Mouse (Mus musculus) intestine, embryonic 16.5 days (tissue): ENCODE data around the gene Cass4. TPM values are rescaled to one million over a fixed set of nuclear protein-coding genes. Genes with fewer than 3 reads are reported as not detected.

ENCODE experiments used
- ATAC-seq: fragments of 200-750 bp; cut with Nextera tagmentation; 2 replicates; pipeline ENCODE4 v1.8.0; 2017; ENCODE audit warnings: moderate TSS enrichment, moderate library complexity
- H3K27ac ChIP-seq: fragments of 300-500 bp; sonication (generic); 2 replicates; pipeline ENCODE4 v1.5.1; 2014; ENCODE audit warnings: mild to moderate bottlenecking, low read length
- H3K27me3 ChIP-seq: fragments of 300-500 bp; sonication (generic); replicated peaks from 2 replicates; pipeline ENCODE4 v1.6.1; 2014; ENCODE audit warnings: low read length, control low read depth, mixed read lengths; ENCODE audit not compliant: control insufficient read depth, insufficient read depth
- H3K36me3 ChIP-seq: fragments of 300-500 bp; sonication (generic); 2 replicates; pipeline ENCODE4 v1.6.1; 2014; ENCODE audit warnings: low read length, control low read depth; ENCODE audit not compliant: control insufficient read depth, insufficient read depth
- H3K4me1 ChIP-seq: fragments of 300-500 bp; sonication (generic); 2 replicates; pipeline ENCODE4 v1.6.1; 2014; ENCODE audit warnings: low read length, control low read depth, mixed read lengths; ENCODE audit not compliant: control insufficient read depth, insufficient read depth
- H3K4me2 ChIP-seq: fragments of 300-500 bp; sonication (generic); 2 replicates; pipeline ENCODE4 v1.6.1; 2014; ENCODE audit warnings: low read depth, low read length, control low read depth
- H3K4me3 ChIP-seq: fragments of 300-500 bp; sonication (generic); 2 replicates; pipeline ENCODE4 v1.5.1; 2014; ENCODE audit warnings: mild to moderate bottlenecking, low read length
- H3K9ac ChIP-seq: fragments of 300-500 bp; sonication (generic); 2 replicates; pipeline ENCODE4 v1.6.1; 2014; ENCODE audit warnings: low read depth, low read length
- H3K9me3 ChIP-seq: fragments of 300-500 bp; sonication (generic); 2 replicates; pipeline ENCODE4 v1.6.1; 2016; ENCODE audit warnings: low read length, control low read depth; ENCODE audit not compliant: control insufficient read depth
- WGBS: fragments of 180-500 bp; shearing (Covaris S2); extraction: QIAGEN DNeasy Blood & Tissue Kit; methylation state at CpG from one replicate; pipeline ENCODE4 v1.1.7; 2014; 5-methylcytosine and 5-hydroxymethylcytosine counted together
- polyA plus RNA-seq: library from polyadenylated mRNA; unstranded; fragments of >200 nt; fragmentation: Nextera tagmentation; extraction: Ambion mirVana; gene quantifications from 2 replicates; pipeline ENCODE4 v1.2.1, GENCODE M21; 2015

Cass4 gene
- polyA plus RNA-seq, 1 experiment from 2014 or later: 0.17 TPM

DNA sequence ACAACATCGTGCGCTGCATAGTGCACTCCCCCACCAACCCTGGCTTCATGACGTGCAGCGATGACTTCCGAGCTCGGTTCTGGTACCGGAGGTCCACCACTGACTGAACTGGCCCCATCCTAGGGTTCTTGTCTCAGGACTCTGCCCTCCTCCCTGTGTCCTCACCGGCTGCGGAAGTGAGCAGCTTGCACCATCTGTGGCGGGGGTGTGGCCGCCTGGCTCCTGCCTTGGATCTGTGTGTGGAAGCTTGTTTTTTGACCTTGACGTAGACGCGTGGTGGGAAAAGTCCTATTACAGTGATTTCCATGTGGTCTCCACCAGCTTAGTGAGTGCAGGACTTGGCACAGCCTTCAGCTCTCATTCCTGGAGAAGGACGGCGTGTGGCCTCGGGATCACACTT lies 13.1 kb upstream of the Cass4 start:
- Histone ChIP-seq H3K27ac (no peak overlapping the region), H3K4me3 (no peak overlapping the region), H3K4me2 (no peak overlapping the region), H3K27me3 (no peaks in the 10 kb centered on the region), H3K9me3 (no peaks in the 10 kb centered on the region), H3K36me3 (peaks cover 39% of the 10 kb centered on the region), H3K9ac (no peak overlapping the region), H3K4me1 (no peaks in the 10 kb centered on the region)
- ATAC-seq: no peak
- WGBS: 91% methylated on average over 17 of the region's 17 CpGs

DNA sequence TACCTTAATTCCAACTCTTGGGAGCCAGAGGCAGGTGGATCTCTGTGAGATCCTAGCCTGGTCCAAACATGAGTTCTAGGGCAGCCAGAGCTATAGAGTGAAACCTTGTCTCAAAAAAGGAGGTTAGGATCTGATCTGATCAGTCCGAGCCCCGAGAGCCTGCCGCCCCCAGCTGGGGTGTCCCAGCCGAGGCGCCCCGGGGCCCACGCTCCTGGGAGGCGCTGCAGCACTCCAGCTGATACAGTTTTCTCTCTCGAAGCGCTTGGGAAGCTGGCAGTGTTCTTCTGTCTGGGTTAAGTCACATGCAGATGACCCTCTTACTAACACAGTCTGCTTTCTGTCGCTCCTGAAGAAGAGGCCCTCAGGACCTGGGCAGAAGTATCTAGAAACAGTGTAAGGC lies 12.3 kb upstream of the Cass4 start:
- 90% methylated on average over 11 of the region's 11 CpGs for WGBS
- no peaks in the 10 kb centered on the region for H3K27me3 ChIP-seq
- no peak overlapping the region for H3K9ac ChIP-seq
- ATAC-seq: no peak
- peaks cover 35% of the 10 kb centered on the region for H3K36me3 ChIP-seq
- H3K4me2 ChIP-seq: no peak overlapping the region
- no peak overlapping the region for H3K27ac ChIP-seq
- H3K4me3 ChIP-seq: no peak overlapping the region
- no peaks in the 10 kb centered on the region for H3K4me1 ChIP-seq
- H3K9me3 ChIP-seq: no peaks in the 10 kb centered on the region

DNA sequence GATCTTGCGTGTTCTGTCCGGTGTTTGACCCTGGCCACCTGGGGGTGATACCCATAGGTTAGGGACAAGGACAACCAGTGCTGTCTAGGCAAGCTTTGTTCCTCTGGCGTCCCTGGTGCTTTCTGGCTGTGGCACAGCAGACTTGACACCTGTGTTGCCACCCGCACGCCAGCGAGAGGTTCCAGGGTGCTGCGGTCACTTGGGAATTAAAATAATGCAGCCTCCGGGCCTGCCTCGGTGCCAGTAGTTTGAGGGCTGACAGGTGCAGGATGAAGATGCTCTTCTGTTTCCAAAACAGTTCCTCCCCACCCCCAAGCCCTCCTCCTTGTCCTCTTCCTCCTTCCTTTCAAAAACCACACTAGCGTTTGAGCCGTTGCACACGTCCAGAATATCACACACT lies 11.7 kb upstream of the Cass4 start:
- peaks cover 35% of the 10 kb centered on the region for H3K36me3 ChIP-seq
- no peaks in the 10 kb centered on the region for H3K4me1 ChIP-seq
- no peak for ATAC-seq
- no peak overlapping the region for H3K9ac ChIP-seq
- no peak overlapping the region for H3K4me3 ChIP-seq
- H3K27ac ChIP-seq: no peak overlapping the region
- no peaks in the 10 kb centered on the region for H3K27me3 ChIP-seq
- 92% methylated on average over 12 of the region's 12 CpGs for WGBS
- no peaks in the 10 kb centered on the region for H3K9me3 ChIP-seq
- no peak overlapping the region for H3K4me2 ChIP-seq

DNA sequence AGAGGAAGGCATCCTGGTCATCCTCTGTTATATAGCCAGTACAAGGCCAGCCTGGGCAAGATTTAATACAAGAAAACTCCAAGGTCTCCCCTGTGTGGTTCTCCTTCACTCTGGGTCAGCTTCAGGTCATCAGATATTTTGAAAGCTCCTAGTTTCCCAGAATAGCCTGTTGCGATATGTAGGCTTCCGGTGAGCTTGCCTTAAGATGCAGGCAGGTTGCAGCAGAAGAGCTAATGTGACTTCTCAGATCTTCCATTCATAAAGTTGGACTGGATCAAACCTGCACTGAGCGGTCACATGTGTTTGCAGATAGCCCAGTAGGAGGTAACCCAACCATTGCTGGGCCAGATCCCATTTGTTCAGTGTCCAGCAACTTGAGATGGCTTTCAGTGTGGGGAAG lies 8.9 kb upstream of the Cass4 start:
- ATAC-seq: no peak
- H3K27ac ChIP-seq: no peak overlapping the region
- 94% methylated on average over 3 of the region's 3 CpGs for WGBS

DNA sequence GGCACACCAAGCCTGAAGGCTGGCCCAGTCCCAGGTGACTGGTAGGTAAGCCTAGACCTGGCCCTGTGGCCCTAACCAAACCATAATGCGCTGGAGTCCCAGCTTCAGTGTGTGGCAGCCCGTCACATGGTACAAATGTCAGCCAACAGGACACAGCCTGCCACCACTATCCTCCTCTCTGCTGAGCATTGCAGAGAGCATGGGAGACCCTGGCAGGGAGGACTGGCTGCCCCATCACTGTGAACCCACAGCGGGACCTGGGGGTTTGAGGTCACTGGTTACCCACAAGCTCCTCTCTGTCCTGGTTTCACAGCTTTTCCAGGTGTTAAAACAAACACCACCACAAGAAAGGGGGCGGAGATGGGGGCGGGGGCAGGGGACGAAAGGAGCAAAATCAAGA lies 3.3 kb upstream of the Cass4 start:
- H3K27me3 ChIP-seq: no peaks in the 10 kb centered on the region
- H3K36me3 ChIP-seq: no peaks in the 10 kb centered on the region
- no peaks in the 10 kb centered on the region for H3K9me3 ChIP-seq
- no peak for ATAC-seq
- H3K4me2 ChIP-seq: no peak overlapping the region
- 21% methylated on average over 6 of the region's 6 CpGs for WGBS
- no peak overlapping the region for H3K9ac ChIP-seq
- H3K4me3 ChIP-seq: no peak overlapping the region
- H3K27ac ChIP-seq: no peak overlapping the region
- H3K4me1 ChIP-seq: no peaks in the 10 kb centered on the region

More for the DNA sequence above, 8.9 kb upstream of the Cass4 start:
- Histone ChIP-seq H3K9ac (no peak overlapping the region), H3K4me3 (no peak overlapping the region), H3K9me3 (no peaks in the 10 kb centered on the region), H3K4me1 (no peaks in the 10 kb centered on the region), H3K27me3 (no peaks in the 10 kb centered on the region), H3K4me2 (no peak overlapping the region), H3K36me3 (peaks cover 22% of the 10 kb centered on the region)

DNA sequence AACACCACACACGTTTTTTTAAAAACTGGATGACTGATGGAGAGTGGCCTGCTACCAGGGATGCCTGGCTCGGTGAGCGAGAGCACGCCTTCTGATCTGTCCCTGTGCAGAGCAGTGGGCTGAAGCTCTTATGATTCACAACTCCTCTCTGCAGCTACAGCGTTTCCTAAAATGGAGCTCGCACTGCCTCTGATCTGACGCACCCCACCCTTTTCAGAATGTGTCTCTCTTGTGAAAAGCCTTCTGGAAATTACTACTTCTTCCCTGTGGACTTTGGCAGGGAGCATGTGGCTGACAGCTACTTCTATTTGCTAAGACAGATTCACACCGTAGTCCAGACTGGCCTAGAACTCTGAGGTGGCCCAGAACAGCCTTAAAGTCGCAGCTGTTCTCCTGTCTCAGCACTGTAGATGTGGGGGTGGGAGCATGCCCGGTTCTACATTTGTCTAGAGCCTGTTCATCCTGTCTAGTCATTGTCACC lies 1.5 kb upstream of the Cass4 start:
- H3K4me1 ChIP-seq: no peaks in the 10 kb centered on the region
- H3K4me2 ChIP-seq: no peak overlapping the region
- no peak overlapping the region for H3K9ac ChIP-seq
- no peak overlapping the region for H3K27ac ChIP-seq
- no peaks in the 10 kb centered on the region for H3K36me3 ChIP-seq
- H3K4me3 ChIP-seq: no peak overlapping the region
- H3K9me3 ChIP-seq: no peaks in the 10 kb centered on the region
- 47% methylated on average over 10 of the region's 10 CpGs for WGBS
- ATAC-seq: peak; percentile 67
- no peaks in the 10 kb centered on the region for H3K27me3 ChIP-seq

DNA sequence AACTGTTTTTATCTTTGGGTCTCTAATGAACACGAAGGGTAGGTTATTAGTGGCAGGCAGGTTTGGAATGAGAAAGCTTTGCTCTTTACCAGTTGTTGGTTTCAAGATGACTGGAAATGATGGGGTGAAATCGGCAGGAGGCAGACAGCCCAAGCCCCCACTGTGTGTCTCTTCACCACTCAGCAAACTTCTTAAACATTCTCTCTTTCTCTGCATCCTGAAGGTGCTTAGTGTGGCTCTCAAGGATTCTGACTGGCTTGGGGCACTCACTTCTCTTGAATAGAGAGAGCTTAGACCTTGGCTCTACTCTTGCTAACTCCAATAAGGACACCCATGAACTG lies 428 bp downstream of the Cass4 start:
- H3K27ac ChIP-seq: no peak overlapping the region
- H3K9ac ChIP-seq: no peak overlapping the region
- H3K36me3 ChIP-seq: no peaks in the 10 kb centered on the region
- 61% methylated on average over 2 of the region's 2 CpGs for WGBS
- no peak for ATAC-seq
- no peaks in the 10 kb centered on the region for H3K4me1 ChIP-seq
- peak overlapping the region; percentile 28 for H3K4me2 ChIP-seq
- no peaks in the 10 kb centered on the region for H3K9me3 ChIP-seq
- no peaks in the 10 kb centered on the region for H3K27me3 ChIP-seq
- no peak overlapping the region for H3K4me3 ChIP-seq

DNA sequence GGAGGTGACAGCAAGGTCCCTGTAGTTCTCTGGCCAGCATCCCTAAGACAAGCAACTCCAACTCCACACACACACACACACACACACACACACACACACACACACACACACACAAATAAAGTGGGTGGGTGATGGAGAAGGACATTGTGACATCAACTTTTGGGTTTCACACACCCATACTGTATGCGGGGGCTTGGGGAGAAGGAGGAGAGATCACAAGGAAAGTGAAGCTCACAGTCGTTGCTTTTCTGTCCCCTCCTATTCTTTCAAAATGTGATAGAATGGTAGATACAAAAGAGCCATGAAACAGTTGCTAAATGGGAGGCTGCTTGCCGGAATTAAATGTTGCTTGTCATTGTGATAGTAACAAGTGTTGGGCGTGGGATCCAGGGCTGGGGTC lies 1.1 kb downstream of the Cass4 start:
- WGBS: 62% methylated on average over 4 of the region's 4 CpGs
- no peak for ATAC-seq
- Histone ChIP-seq H3K4me2 (no peak overlapping the region), H3K4me1 (no peaks in the 10 kb centered on the region), H3K9ac (no peak overlapping the region), H3K27ac (no peak overlapping the region), H3K4me3 (no peak overlapping the region), H3K36me3 (no peaks in the 10 kb centered on the region), H3K27me3 (no peaks in the 10 kb centered on the region), H3K9me3 (no peaks in the 10 kb centered on the region)

DNA sequence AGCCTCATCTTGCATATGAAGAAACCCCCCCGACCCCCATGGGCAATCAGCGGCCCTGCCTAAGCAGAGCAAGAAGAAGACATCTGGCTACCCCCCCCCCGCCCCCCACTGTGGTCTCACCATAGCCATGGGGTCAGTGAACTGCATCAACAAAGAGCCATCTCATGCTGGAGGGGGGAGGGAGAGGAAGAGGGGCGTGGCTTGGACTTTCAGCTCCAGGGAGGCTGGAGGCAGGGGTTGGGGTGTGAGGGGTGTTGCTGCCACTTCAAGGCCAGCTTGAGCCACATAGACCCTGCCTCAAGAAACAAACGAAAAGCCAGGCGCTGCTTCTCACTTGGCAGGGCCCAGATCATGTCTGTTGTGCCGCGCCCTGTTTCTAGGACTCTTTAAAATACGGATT lies 2.4 kb downstream of the Cass4 start:
- Histone ChIP-seq H3K36me3 (no peaks in the 10 kb centered on the region), H3K4me2 (no peak overlapping the region), H3K4me3 (no peak overlapping the region), H3K9ac (no peak overlapping the region), H3K4me1 (no peaks in the 10 kb centered on the region), H3K9me3 (no peaks in the 10 kb centered on the region), H3K27ac (no peak overlapping the region), H3K27me3 (no peaks in the 10 kb centered on the region)
- no peak for ATAC-seq
- 39% methylated on average over 9 of the region's 9 CpGs for WGBS

DNA sequence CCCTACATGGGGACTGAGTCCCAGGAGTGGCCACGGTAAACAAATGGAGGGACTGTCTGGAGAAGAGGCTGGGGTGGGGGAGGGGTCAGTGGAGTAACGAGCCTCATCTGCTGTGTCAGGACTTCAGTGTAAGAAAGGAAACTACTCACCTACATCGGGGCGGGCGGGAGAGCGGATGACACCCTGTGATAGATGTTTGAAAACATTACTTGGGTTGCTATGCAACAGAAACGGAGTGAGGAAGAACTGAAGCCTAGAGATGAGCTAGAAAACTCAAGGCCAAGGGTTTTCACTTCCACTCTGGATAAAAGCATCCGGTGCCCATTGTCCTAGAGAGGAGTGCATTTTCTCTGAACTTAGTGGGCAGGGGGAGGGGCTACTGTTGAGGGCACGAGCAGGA lies 6.3 kb downstream of the Cass4 start:
- H3K9me3 ChIP-seq: no peaks in the 10 kb centered on the region
- H3K36me3 ChIP-seq: no peaks in the 10 kb centered on the region
- no peak overlapping the region for H3K4me3 ChIP-seq
- H3K27me3 ChIP-seq: no peaks in the 10 kb centered on the region
- no peak overlapping the region for H3K27ac ChIP-seq
- no peak overlapping the region for H3K9ac ChIP-seq
- no peak for ATAC-seq
- no peak overlapping the region for H3K4me2 ChIP-seq
- 30% methylated on average over 9 of the region's 9 CpGs for whole genome bisulfite sequencing
- H3K4me1 ChIP-seq: no peaks in the 10 kb centered on the region
